Mouse (Mus musculus): ENCODE measurements around the gene Glis1. TPM values are rescaled to one million over a fixed set of nuclear protein-coding genes. Genes with fewer than 3 reads are reported as not detected.

The Glis1 gene
- polyA plus RNA-seq, 1 experiment from 2014 or later: 0.29 TPM

DNA sequence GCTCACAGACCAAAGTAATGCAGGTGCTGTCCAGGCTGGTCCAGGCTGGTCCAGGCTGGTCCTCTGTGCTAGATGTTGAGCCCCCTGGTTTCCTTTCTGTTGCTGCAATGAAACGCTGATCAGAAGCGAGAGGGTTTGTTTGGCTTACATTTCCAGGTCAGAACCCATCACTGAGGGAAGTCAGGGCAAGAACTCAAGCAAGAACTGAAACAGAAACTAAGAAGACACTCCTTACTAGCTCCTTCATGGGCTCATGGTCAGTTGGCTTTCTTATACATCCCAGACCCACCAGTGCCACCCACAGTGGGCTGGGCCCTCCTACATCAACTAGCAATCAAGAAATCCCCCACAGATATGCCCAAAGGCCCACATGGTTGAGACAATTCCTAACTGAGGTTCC is 234.1 kb downstream of the Glis1 start:
- H3K4me1 ChIP-seq (replicated peaks): 0 out of 2 replicates have a peak, but pooled peaks cover under 1% of the 10 kb centered on the region
- H3K9ac ChIP-seq: no peak overlapping the region

DNA sequence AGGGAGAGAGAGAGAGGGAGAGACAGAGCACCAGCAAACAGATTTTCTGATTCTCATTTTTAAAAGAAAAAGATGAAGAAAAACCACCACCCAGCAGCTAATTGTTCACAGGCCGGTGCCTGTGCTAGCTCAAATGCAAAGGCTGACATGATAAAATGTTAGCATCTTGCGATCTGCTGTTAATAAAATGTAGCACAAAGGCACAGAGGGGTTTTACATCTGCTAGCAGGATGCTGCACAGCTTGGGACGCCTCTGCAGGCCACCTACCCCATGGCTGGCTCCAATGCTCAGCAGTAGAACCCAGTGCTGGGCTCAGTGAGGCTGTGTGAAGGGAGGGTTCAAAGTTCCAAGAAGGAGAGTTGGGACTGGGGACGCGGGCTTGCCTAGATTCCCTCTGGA is 236.3 kb downstream of the Glis1 start:
- no peak for ATAC-seq (replicated peaks; ENCODE audit: insufficient number of reproducible peaks, insufficient read depth, low FRiP score, low read depth)
- peaks cover 38% of the 10 kb centered on the region for H3K27me3 ChIP-seq
- 68% methylated on average over 5 of the region's 5 CpGs for WGBS

More for the DNA sequence above, 234.1 kb downstream of the Glis1 start:
- H3K27ac ChIP-seq: no peak overlapping the region
- no peak overlapping the region for H3K4me3 ChIP-seq
- H3K9me3 ChIP-seq (replicated peaks): no peaks in the 10 kb centered on the region
- no peak for ATAC-seq (replicated peaks; ENCODE audit: insufficient number of reproducible peaks, insufficient read depth, low FRiP score, low read depth)
- H3K36me3 ChIP-seq: no peaks in the 10 kb centered on the region
- peaks cover 24% of the 10 kb centered on the region for H3K27me3 ChIP-seq
- H3K4me2 ChIP-seq: no peak overlapping the region
- 89% methylated on average over 2 of the region's 2 CpGs for WGBS

DNA sequence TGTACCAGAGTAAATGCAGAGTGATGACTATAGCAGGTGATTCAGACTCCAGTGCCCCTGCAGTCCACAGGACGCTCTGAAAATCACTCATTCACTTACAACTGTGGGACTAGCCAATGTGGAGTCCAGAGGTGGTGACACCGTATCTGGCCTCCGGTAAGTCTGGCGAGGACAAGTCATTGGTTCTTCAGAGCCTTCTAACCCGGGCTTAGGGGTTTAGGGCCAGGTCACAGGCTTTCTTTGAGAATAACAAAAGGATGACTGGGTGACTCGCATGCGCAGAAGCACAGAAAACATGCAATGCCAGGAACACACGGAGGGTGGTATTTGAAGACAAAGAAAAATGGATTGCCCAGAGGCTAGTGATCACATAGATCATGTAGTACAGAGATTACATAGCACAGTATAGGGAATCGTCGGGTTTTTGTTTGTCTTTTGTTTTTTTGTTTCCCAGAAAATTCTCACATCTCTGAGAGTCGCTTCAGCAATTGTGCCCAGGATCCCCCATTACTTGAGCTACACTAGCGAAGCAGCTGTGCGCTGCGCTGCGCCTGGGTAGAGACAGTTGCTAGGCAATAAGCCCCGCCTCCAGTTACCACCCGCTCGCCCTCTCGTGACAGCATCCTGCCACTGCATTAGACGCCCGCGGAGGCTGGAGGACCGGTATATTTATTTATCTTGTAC is 239.4 kb downstream of the Glis1 start:
- H3K4me3 ChIP-seq: no peak overlapping the region
- WGBS: 22% methylated on average over 23 of the region's 23 CpGs
- no peak overlapping the region for H3K9ac ChIP-seq
- H3K27me3 ChIP-seq: peaks cover 44% of the 10 kb centered on the region
- peaks cover 5% of the 10 kb centered on the region; the same call in 1 of the 2 replicates for H3K4me1 ChIP-seq (replicated peaks)
- no peak; the same call in 1 of the 2 replicates for ATAC-seq (replicated peaks; ENCODE audit: insufficient number of reproducible peaks, insufficient read depth, low FRiP score, low read depth)
- no peaks in the 10 kb centered on the region for H3K36me3 ChIP-seq
- no peak overlapping the region for H3K4me2 ChIP-seq
- H3K27ac ChIP-seq: no peak overlapping the region
- no peaks in the 10 kb centered on the region for H3K9me3 ChIP-seq (replicated peaks)

More for the DNA sequence above, 236.3 kb downstream of the Glis1 start:
- no peak overlapping the region for H3K4me3 ChIP-seq
- no peak overlapping the region for H3K9ac ChIP-seq
- H3K4me1 ChIP-seq (replicated peaks): peaks cover 5% of the 10 kb centered on the region; the same call in 1 of the 2 replicates
- H3K9me3 ChIP-seq (replicated peaks): no peaks in the 10 kb centered on the region
- H3K27ac ChIP-seq: no peak overlapping the region
- H3K4me2 ChIP-seq: no peak overlapping the region
- H3K36me3 ChIP-seq: no peaks in the 10 kb centered on the region

- Histone ChIP-seq H3K9me3 (replicated peaks) (no peaks in the 10 kb centered on the region), H3K27ac (no peak overlapping the region), H3K4me3 (no peak overlapping the region), H3K4me2 (no peak overlapping the region), H3K36me3 (no peaks in the 10 kb centered on the region), H3K27me3 (peaks cover 44% of the 10 kb centered on the region), H3K9ac (no peak overlapping the region), H3K4me1 (replicated peaks) (peaks cover 5% of the 10 kb centered on the region; the same call in 1 of the 2 replicates)
- 32% methylated on average over 5 of the region's 5 CpGs for WGBS
- no peak for ATAC-seq (replicated peaks; ENCODE audit: insufficient number of reproducible peaks, insufficient read depth, low FRiP score, low read depth)
Observed at GRCm38 (mm10) chr4:107674322-107674644, 239.9 kb downstream of the Glis1 start.

DNA sequence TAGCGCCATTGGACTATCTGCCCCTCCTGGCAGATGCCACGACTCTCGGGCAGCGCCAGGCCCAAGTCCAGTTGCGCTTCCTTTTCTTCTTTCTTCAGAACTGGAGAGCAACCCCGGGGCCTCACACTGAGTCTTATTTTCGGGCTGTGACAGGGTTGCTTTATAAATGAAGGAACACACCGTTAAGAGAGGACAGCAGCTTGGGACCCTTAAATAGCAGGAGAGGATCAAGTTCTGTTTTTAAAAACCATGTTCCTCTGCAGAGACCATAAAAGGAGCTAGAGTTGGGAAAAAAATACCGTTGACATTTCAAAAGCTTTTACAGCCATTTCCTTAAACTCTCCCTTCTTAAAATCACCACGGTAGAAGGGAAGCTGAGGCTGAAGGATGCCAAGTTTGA is 241.3 kb downstream of the Glis1 start:
- peaks cover 44% of the 10 kb centered on the region for H3K27me3 ChIP-seq
- 60% methylated on average over 10 of the region's 10 CpGs for WGBS
- ATAC-seq (replicated peaks; ENCODE audit: insufficient number of reproducible peaks, insufficient read depth, low FRiP score, low read depth): no peak
- no peak overlapping the region for H3K27ac ChIP-seq
- no peak overlapping the region for H3K4me3 ChIP-seq
- no peak overlapping the region for H3K9ac ChIP-seq
- H3K4me2 ChIP-seq: no peak overlapping the region
- H3K9me3 ChIP-seq (replicated peaks): no peaks in the 10 kb centered on the region
- peaks cover 5% of the 10 kb centered on the region; the same call in 1 of the 2 replicates for H3K4me1 ChIP-seq (replicated peaks)
- no peaks in the 10 kb centered on the region for H3K36me3 ChIP-seq

DNA sequence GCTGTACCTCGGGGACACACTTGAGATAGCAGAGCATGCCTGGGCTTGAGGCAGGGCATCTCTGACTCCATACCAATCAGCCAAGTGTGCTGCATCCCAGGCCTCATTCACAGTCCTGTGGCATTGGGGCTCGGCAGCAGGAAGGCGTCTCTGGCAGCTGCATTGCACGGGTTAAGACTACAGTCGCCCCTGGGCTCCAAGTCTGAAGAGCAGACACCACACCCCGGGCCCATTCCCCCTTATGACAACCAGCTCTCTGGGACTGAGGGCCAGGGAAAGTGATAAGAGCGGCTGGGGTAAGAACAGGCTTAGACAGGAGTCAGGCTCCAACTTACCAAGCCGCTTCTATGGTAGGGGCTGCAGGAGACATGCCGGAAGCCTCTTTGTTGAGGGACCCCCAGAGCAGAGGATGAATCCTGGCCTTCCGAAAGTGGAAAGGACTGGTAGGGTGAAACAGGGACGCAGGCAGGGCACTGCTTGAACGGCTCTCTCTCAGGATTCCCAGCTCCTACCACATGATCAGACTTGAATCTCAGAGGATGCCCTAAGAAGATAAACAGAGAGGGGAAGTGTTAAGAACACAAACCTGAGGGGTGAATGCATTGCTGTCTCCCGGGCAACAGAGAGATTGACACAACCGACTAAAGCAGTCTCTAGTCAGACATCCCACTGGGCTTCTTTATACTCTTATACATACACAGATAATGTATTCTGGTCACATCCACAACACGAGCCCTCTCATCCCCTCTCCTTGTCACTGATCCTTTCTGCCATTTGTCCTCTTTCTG is 246.1 kb downstream of the Glis1 start:
- no peaks in the 10 kb centered on the region for H3K9me3 ChIP-seq (replicated peaks)
- H3K4me3 ChIP-seq: no peak overlapping the region
- WGBS: 33% methylated on average over 15 of the region's 15 CpGs
- no peaks in the 10 kb centered on the region for H3K36me3 ChIP-seq
- no peak for ATAC-seq (replicated peaks; ENCODE audit: insufficient number of reproducible peaks, insufficient read depth, low FRiP score, low read depth)
- peaks cover 19% of the 10 kb centered on the region for H3K27me3 ChIP-seq
- no peak overlapping the region for H3K9ac ChIP-seq
- H3K4me1 ChIP-seq (replicated peaks): no peaks in the 10 kb centered on the region
- H3K27ac ChIP-seq: no peak overlapping the region
- H3K4me2 ChIP-seq: no peak overlapping the region

- H3K27ac ChIP-seq: no peak overlapping the region
- H3K36me3 ChIP-seq: no peaks in the 10 kb centered on the region
- no peak overlapping the region for H3K4me3 ChIP-seq
- WGBS: 48% methylated on average over 9 of the region's 9 CpGs
- ATAC-seq (replicated peaks; ENCODE audit: insufficient number of reproducible peaks, insufficient read depth, low FRiP score, low read depth): no peak
- H3K9ac ChIP-seq: no peak overlapping the region
- H3K4me1 ChIP-seq (replicated peaks): no peaks in the 10 kb centered on the region
- H3K9me3 ChIP-seq (replicated peaks): no peaks in the 10 kb centered on the region
- no peak overlapping the region for H3K4me2 ChIP-seq
- H3K27me3 ChIP-seq: peaks cover 15% of the 10 kb centered on the region
Observed at GRCm38 (mm10) chr4:107681099-107681849, 246.9 kb downstream of the Glis1 start.

DNA sequence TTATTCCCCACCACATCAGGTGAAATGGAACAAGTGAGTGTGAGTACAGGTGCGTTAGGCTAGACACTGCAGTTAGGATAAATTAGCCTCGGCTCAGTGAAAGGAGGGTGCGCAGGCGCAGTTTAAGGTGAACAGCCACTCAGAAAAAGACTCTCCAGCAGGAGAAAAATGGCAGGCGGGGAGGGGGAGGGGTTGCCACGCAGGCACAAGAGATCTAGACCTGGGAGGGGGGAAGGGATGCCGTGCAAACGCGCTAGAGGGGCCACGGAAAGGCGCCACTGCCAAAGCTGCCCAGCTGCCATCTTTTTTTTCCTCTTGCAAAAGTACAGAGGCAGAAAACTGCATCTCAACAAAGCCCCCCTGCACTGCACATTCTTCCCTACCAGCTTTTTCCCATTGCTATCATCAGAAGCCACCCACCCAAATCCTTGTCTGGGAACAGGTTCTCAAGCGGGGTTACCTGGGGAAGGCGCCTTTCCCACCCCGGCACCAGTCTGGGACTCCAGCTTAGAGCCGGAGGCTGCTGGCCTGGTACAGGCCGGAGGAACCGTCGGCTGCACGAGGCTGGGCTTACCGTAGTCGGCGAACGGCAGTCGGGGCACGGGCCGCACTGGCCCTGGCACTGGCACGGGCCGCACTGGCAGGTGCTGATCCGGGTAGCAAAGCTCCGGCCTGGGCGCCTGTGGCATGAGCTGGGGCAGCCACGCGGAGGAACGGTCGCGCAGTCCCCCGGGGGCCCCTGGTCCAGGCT is 248.8 kb downstream of the Glis1 start:
- Histone ChIP-seq H3K9ac (no peak overlapping the region), H3K36me3 (no peaks in the 10 kb centered on the region), H3K4me2 (no peak overlapping the region), H3K27ac (no peak overlapping the region), H3K27me3 (peaks cover 13% of the 10 kb centered on the region), H3K9me3 (replicated peaks) (no peaks in the 10 kb centered on the region), H3K4me3 (no peak overlapping the region), H3K4me1 (replicated peaks) (peaks cover 6% of the 10 kb centered on the region; the same call in 1 of the 2 replicates)
- no peak for ATAC-seq (replicated peaks; ENCODE audit: insufficient number of reproducible peaks, insufficient read depth, low FRiP score, low read depth)
- WGBS: 89% methylated on average over 37 of the region's 37 CpGs

DNA sequence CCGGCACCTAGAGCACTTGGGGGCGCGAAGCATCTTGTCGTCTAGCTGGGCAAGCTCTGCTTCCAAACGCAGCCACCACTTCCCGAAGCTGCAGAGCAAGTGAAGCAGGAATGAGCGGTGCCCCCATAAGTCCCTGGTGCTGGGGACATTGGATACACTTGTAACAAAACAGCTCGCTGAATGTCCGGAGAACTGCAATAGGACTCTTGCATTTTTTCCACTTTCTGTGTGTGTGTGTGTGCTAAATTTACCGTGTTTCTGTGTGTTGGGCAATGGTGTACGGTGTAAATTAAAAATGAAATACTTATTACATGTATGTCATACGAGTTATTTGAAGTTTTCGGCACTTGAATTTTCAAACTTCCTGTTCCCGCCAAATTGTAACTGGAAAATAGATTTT is 249.7 kb downstream of the Glis1 start, which contains the start of gene Dmrtb1:
Gene Dmrtb1 (minus strand): TSS at position 101 of the 400 bp plus-strand sequence.
- peaks cover 7% of the 10 kb centered on the region; the same call in 1 of the 2 replicates for H3K4me1 ChIP-seq (replicated peaks)
- ATAC-seq (replicated peaks; ENCODE audit: insufficient number of reproducible peaks, insufficient read depth, low FRiP score, low read depth): no peak
- H3K9me3 ChIP-seq (replicated peaks): no peaks in the 10 kb centered on the region
- no peak within 1 kb of the TSS for H3K27ac ChIP-seq
- no peak within 1 kb of the TSS for H3K9ac ChIP-seq
- no peak within 1 kb of the TSS for H3K4me3 ChIP-seq
- 78% methylated on average over 14 of the region's 14 CpGs for WGBS
- no peaks in the 10 kb centered on the region for H3K36me3 ChIP-seq
- no peak within 1 kb of the TSS for H3K4me2 ChIP-seq
- H3K27me3 ChIP-seq: peaks cover 13% of the 10 kb centered on the region
